Mouse (Mus musculus) forebrain, embryonic 10.5 days (tissue): ENCODE results near the gene Cux2. TPM values are rescaled to one million over a fixed set of nuclear protein-coding genes. Genes with fewer than 3 reads are reported as not detected.

Experiments
- DNase-seq: peaks from one replicate; pipeline ENCODE4 v3.0.0-alpha.2; 2017; ENCODE audit warnings: low spot score; ENCODE audit errors: extremely low spot score
- H3K27ac ChIP-seq: fragments of 300-500 bp; sonication (generic); 2 replicates; pipeline ENCODE4 v1.5.1; 2016; ENCODE audit warnings: mild to moderate bottlenecking
- H3K27me3 ChIP-seq: fragments of 300-500 bp; sonication (generic); 2 replicates; pipeline ENCODE4 v1.6.1; 2016; ENCODE audit warnings: mild to moderate bottlenecking; ENCODE audit not compliant: poor library complexity, severe bottlenecking
- H3K36me3 ChIP-seq: fragments of 300-500 bp; sonication (generic); replicated peaks from 2 replicates; pipeline ENCODE4 v1.6.1; 2016; ENCODE audit warnings: mild to moderate bottlenecking, moderate library complexity
- H3K4me1 ChIP-seq: fragments of 300-500 bp; sonication (generic); 2 replicates; pipeline ENCODE4 v1.6.1; 2016
- H3K4me3 ChIP-seq: fragments of 300-500 bp; sonication (generic); 2 replicates; pipeline ENCODE4 v1.5.1; 2016; ENCODE audit warnings: mild to moderate bottlenecking, moderate library complexity
- H3K9me3 ChIP-seq: fragments of 300-500 bp; sonication (generic); 2 replicates; pipeline ENCODE4 v1.6.1; 2016; ENCODE audit warnings: mild to moderate bottlenecking, moderate library complexity
- WGBS: fragments of 180-500 bp; shearing (Covaris S2); methylation state at CpG from one replicate; pipeline ENCODE4 v1.1.7; 2016; 5-methylcytosine and 5-hydroxymethylcytosine counted together
- polyA plus RNA-seq: library from polyadenylated mRNA; unstranded; fragments of >200 nt; fragmentation: Nextera tagmentation; extraction: Ambion mirVana; gene quantifications from 2 replicates; pipeline ENCODE4 v1.2.1, GENCODE M21; 2016

The Cux2 gene
- polyA plus RNA-seq, 1 experiment from 2014 or later = 6.5 TPM

GRCm38 (mm10) chr5:121968999-121969398, 80.9 kb downstream of the Cux2 start:
- WGBS = 94% methylated on average over 15 of the region's 15 CpGs
- Histone ChIP-seq H3K27ac (no peak overlapping the region), H3K27me3 (0 out of 2 replicates have a peak, but pooled peaks cover 6% of the 10 kb centered on the region), H3K9me3 (peaks cover 7% of the 10 kb centered on the region; the same call in 1 of the 2 replicates), H3K36me3 (peaks cover 9% of the 10 kb centered on the region), H3K4me1 (peaks cover 57% of the 10 kb centered on the region), H3K4me3 (no peak overlapping the region)
- DNase-seq = no peak

- Histone ChIP-seq H3K27ac (no peak overlapping the region), H3K27me3 (0 out of 2 replicates have a peak, but pooled peaks cover 6% of the 10 kb centered on the region), H3K4me1 (peaks cover 51% of the 10 kb centered on the region), H3K4me3 (no peak overlapping the region), H3K9me3 (peaks cover 7% of the 10 kb centered on the region; the same call in 1 of the 2 replicates), H3K36me3 (peaks cover 9% of the 10 kb centered on the region)
- no peak for DNase-seq
- 87% methylated on average over 15 of the region's 15 CpGs for WGBS
Observed at GRCm38 (mm10) chr5:121968416-121968815, 81.5 kb downstream of the Cux2 start.

GRCm38 (mm10) chr5:121967520-121967919, 82.4 kb downstream of the Cux2 start:
- no peak for DNase-seq
- 0 out of 2 replicates have a peak, but pooled peaks cover 6% of the 10 kb centered on the region for H3K27me3 ChIP-seq
- WGBS = 93% methylated on average over 5 of the region's 5 CpGs
- H3K4me3 ChIP-seq = no peak overlapping the region
- peaks cover 9% of the 10 kb centered on the region for H3K36me3 ChIP-seq
- H3K27ac ChIP-seq = no peak overlapping the region
- H3K4me1 ChIP-seq = peaks cover 42% of the 10 kb centered on the region
- H3K9me3 ChIP-seq = peaks cover 7% of the 10 kb centered on the region; the same call in 1 of the 2 replicates

- peak; percentile 40 for DNase-seq
- Histone ChIP-seq H3K4me3 (peak overlapping the region; percentile 19; the same call in 1 of the 2 replicates), H3K27ac (peak overlapping the region; percentile 69)
Observed at GRCm38 (mm10) chr5:121966940-121967339, 83.0 kb downstream of the Cux2 start.

GRCm38 (mm10) chr5:121962974-121963373, 86.9 kb downstream of the Cux2 start:
- H3K36me3 ChIP-seq = no peaks in the 10 kb centered on the region
- no peak for DNase-seq
- H3K27ac ChIP-seq = no peak overlapping the region
- no peak overlapping the region for H3K4me3 ChIP-seq
- peaks cover 36% of the 10 kb centered on the region for H3K4me1 ChIP-seq
- no peaks in the 10 kb centered on the region for H3K9me3 ChIP-seq
- peaks cover 6% of the 10 kb centered on the region; the same call in 1 of the 2 replicates for H3K27me3 ChIP-seq
- WGBS = 91% methylated on average over 10 of the region's 10 CpGs

More at GRCm38 (mm10) chr5:121966940-121967339, 83.0 kb downstream of the Cux2 start:
- 59% methylated on average over 16 of the region's 16 CpGs for WGBS
- 0 out of 2 replicates have a peak, but pooled peaks cover 6% of the 10 kb centered on the region for H3K27me3 ChIP-seq
- H3K4me1 ChIP-seq = peaks cover 38% of the 10 kb centered on the region
- peaks cover 7% of the 10 kb centered on the region; the same call in 1 of the 2 replicates for H3K9me3 ChIP-seq
- peaks cover 9% of the 10 kb centered on the region for H3K36me3 ChIP-seq

GRCm38 (mm10) chr5:121962359-121962758, 87.5 kb downstream of the Cux2 start:
- Histone ChIP-seq H3K36me3 (no peaks in the 10 kb centered on the region), H3K9me3 (no peaks in the 10 kb centered on the region), H3K27me3 (peaks cover 6% of the 10 kb centered on the region; the same call in 1 of the 2 replicates), H3K4me3 (no peak overlapping the region), H3K4me1 (peaks cover 38% of the 10 kb centered on the region), H3K27ac (no peak overlapping the region)
- DNase-seq = no peak
- WGBS = 92% methylated on average over 7 of the region's 7 CpGs

GRCm38 (mm10) chr5:121961256-121961655, 88.6 kb downstream of the Cux2 start:
- H3K4me1 ChIP-seq = peaks cover 28% of the 10 kb centered on the region
- peaks cover 6% of the 10 kb centered on the region; the same call in 1 of the 2 replicates for H3K27me3 ChIP-seq
- no peak overlapping the region for H3K4me3 ChIP-seq
- H3K27ac ChIP-seq = no peak overlapping the region; the same call in 1 of the 2 replicates
- no peaks in the 10 kb centered on the region for H3K36me3 ChIP-seq
- DNase-seq = no peak
- no peaks in the 10 kb centered on the region for H3K9me3 ChIP-seq
- 82% methylated on average over 8 of the region's 8 CpGs for WGBS

GRCm38 (mm10) chr5:121959688-121960087, 90.2 kb downstream of the Cux2 start:
- Histone ChIP-seq H3K4me1 (peaks cover 20% of the 10 kb centered on the region), H3K36me3 (no peaks in the 10 kb centered on the region), H3K27ac (no peak overlapping the region), H3K9me3 (no peaks in the 10 kb centered on the region), H3K4me3 (no peak overlapping the region), H3K27me3 (no peaks in the 10 kb centered on the region; the same call in 1 of the 2 replicates)
- WGBS = 85% methylated on average over 10 of the region's 10 CpGs
- no peak for DNase-seq

GRCm38 (mm10) chr5:121958551-121958950, 91.4 kb downstream of the Cux2 start:
- H3K27me3 ChIP-seq = no peaks in the 10 kb centered on the region; the same call in 1 of the 2 replicates
- no peaks in the 10 kb centered on the region for H3K36me3 ChIP-seq
- 93% methylated on average over 9 of the region's 9 CpGs for WGBS
- peaks cover 18% of the 10 kb centered on the region for H3K4me1 ChIP-seq
- DNase-seq = no peak
- no peak overlapping the region for H3K27ac ChIP-seq
- H3K4me3 ChIP-seq = no peak overlapping the region
- no peaks in the 10 kb centered on the region for H3K9me3 ChIP-seq

GRCm38 (mm10) chr5:121955806-121956205, 94.1 kb downstream of the Cux2 start:
- H3K4me1 ChIP-seq = peaks cover 14% of the 10 kb centered on the region
- no peaks in the 10 kb centered on the region for H3K36me3 ChIP-seq
- 90% methylated on average over 5 of the region's 5 CpGs for WGBS
- no peak overlapping the region for H3K27ac ChIP-seq
- H3K9me3 ChIP-seq = no peaks in the 10 kb centered on the region
- H3K4me3 ChIP-seq = no peak overlapping the region
- no peak for DNase-seq
- no peaks in the 10 kb centered on the region; the same call in 1 of the 2 replicates for H3K27me3 ChIP-seq

GRCm38 (mm10) chr5:121950175-121950574, 99.7 kb downstream of the Cux2 start:
- DNase-seq = no peak
- H3K36me3 ChIP-seq = no peaks in the 10 kb centered on the region
- WGBS = 88% methylated on average over 2 of the region's 2 CpGs
- no peak overlapping the region for H3K27ac ChIP-seq
- peaks cover 42% of the 10 kb centered on the region for H3K4me1 ChIP-seq
- H3K27me3 ChIP-seq = peaks cover 37% of the 10 kb centered on the region
- H3K4me3 ChIP-seq = no peak overlapping the region
- no peaks in the 10 kb centered on the region for H3K9me3 ChIP-seq

GRCm38 (mm10) chr5:121949050-121949443, 100.9 kb downstream of the Cux2 start:
- H3K4me3 ChIP-seq = peak overlapping the region; percentile 45; the same call in 1 of the 2 replicates
- peak overlapping the region; percentile 62 for H3K27ac ChIP-seq
- H3K36me3 ChIP-seq = no peaks in the 10 kb centered on the region
- no peak for DNase-seq
- 49% methylated on average over 8 of the region's 8 CpGs for WGBS
- H3K9me3 ChIP-seq = no peaks in the 10 kb centered on the region
- H3K4me1 ChIP-seq = peaks cover 35% of the 10 kb centered on the region
- H3K27me3 ChIP-seq = peaks cover 37% of the 10 kb centered on the region

GRCm38 (mm10) chr5:121948302-121949049, 101.4 kb downstream of the Cux2 start:
- Histone ChIP-seq H3K4me1 (peaks cover 35% of the 10 kb centered on the region), H3K9me3 (no peaks in the 10 kb centered on the region), H3K27me3 (peaks cover 37% of the 10 kb centered on the region), H3K36me3 (no peaks in the 10 kb centered on the region), H3K4me3 (peak overlapping the region; percentile 45), H3K27ac (peak overlapping the region; percentile 78)
- WGBS = 8% methylated on average over 44 of the region's 44 CpGs
- DNase-seq = peak; percentile 68
